Mouse (Mus musculus) heart, embryonic 10.5 days (tissue): ENCODE measurements around the gene Lama5. TPM values are rescaled to one million over a fixed set of nuclear protein-coding genes. Genes with fewer than 3 reads are reported as not detected.
A peak's percentile ranks its signal among the peaks of the same experiment; 100 is the strongest.

Experiments
- DNase-seq: peaks from one replicate; pipeline ENCODE4 v3.0.0-alpha.2; 2017; ENCODE audit warnings: low spot score
- H3K27ac ChIP-seq: fragments of 300-500 bp; sonication (generic); 2 replicates; pipeline ENCODE4 v1.5.1; 2016; ENCODE audit warnings: mild to moderate bottlenecking
- H3K27me3 ChIP-seq: fragments of 300-500 bp; sonication (generic); 2 replicates; pipeline ENCODE4 v1.6.1; 2016; ENCODE audit warnings: mild to moderate bottlenecking; ENCODE audit not compliant: poor library complexity, insufficient read depth, severe bottlenecking
- H3K36me3 ChIP-seq: fragments of 300-500 bp; sonication (generic); 2 replicates; pipeline ENCODE4 v1.6.1; 2016; ENCODE audit warnings: mild to moderate bottlenecking, moderate library complexity
- H3K4me1 ChIP-seq: fragments of 300-500 bp; sonication (generic); 2 replicates; pipeline ENCODE4 v1.6.1; 2016; ENCODE audit warnings: mild to moderate bottlenecking
- H3K4me3 ChIP-seq: fragments of 300-500 bp; sonication (generic); 2 replicates; pipeline ENCODE4 v1.5.1; 2016; ENCODE audit warnings: mild to moderate bottlenecking, moderate library complexity
- H3K9me3 ChIP-seq: fragments of 300-500 bp; sonication (generic); 2 replicates; pipeline ENCODE4 v1.6.1; 2016; ENCODE audit warnings: mild to moderate bottlenecking, moderate library complexity
- WGBS: fragments of 180-500 bp; shearing (Covaris S2); methylation state at CpG from one replicate; pipeline ENCODE4 v1.1.7; 2016; 5-methylcytosine and 5-hydroxymethylcytosine counted together
- polyA plus RNA-seq: library from polyadenylated mRNA; unstranded; fragments of >200 nt; fragmentation: Nextera tagmentation; extraction: Ambion mirVana; gene quantifications from 2 replicates; pipeline ENCODE4 v1.2.1, GENCODE M21; 2016

The Lama5 gene
- polyA plus RNA-seq, 1 experiment from 2014 or later: 30.8 TPM

- Histone ChIP-seq H3K9me3 (no peaks in the 10 kb centered on the region), H3K36me3 (peaks cover 28% of the 10 kb centered on the region), H3K27ac (peak overlapping the region; percentile 81; the same call in 1 of the 2 replicates), H3K4me1 (peaks cover 79% of the 10 kb centered on the region), H3K27me3 (no peaks in the 10 kb centered on the region), H3K4me3 (no peak overlapping the region)
- DNase-seq: no peak
- WGBS: 52% methylated on average over 5 of the region's 5 CpGs
Measured at GRCm38 (mm10) chr2:180216921-180217320, 8.7 kb downstream of the Lama5 start.

GRCm38 (mm10) chr2:180215951-180216350 is 9.7 kb downstream of the Lama5 start:
- WGBS: 58% methylated on average over 6 of the region's 6 CpGs
- Histone ChIP-seq H3K27ac (peak overlapping the region; percentile 31; the same call in 1 of the 2 replicates), H3K4me1 (peaks cover 69% of the 10 kb centered on the region)

GRCm38 (mm10) chr2:180215011-180215461 is 10.6 kb downstream of the Lama5 start:
- WGBS: 68% methylated on average over 8 of the region's 8 CpGs
- H3K4me1 ChIP-seq: peaks cover 63% of the 10 kb centered on the region
- H3K27ac ChIP-seq: peak overlapping the region; percentile 74

More at GRCm38 (mm10) chr2:180215951-180216350, 9.7 kb downstream of the Lama5 start:
- DNase-seq: no peak
- H3K27me3 ChIP-seq: no peaks in the 10 kb centered on the region
- no peak overlapping the region for H3K4me3 ChIP-seq
- no peaks in the 10 kb centered on the region for H3K9me3 ChIP-seq
- H3K36me3 ChIP-seq: peaks cover 32% of the 10 kb centered on the region

GRCm38 (mm10) chr2:180214352-180214978 is 11.2 kb downstream of the Lama5 start:
- Histone ChIP-seq H3K4me1 (peaks cover 57% of the 10 kb centered on the region), H3K9me3 (no peaks in the 10 kb centered on the region), H3K4me3 (0 out of 2 replicates have a peak overlapping the region, but pooled peaks have one; percentile 15), H3K27ac (peak overlapping the region; percentile 74), H3K36me3 (peaks cover 26% of the 10 kb centered on the region), H3K27me3 (no peaks in the 10 kb centered on the region)
- WGBS: 73% methylated on average over 4 of the region's 4 CpGs
- no peak for DNase-seq

More at GRCm38 (mm10) chr2:180215011-180215461, 10.6 kb downstream of the Lama5 start:
- no peaks in the 10 kb centered on the region for H3K9me3 ChIP-seq
- H3K27me3 ChIP-seq: no peaks in the 10 kb centered on the region
- DNase-seq: no peak
- H3K4me3 ChIP-seq: no peak overlapping the region
- peaks cover 30% of the 10 kb centered on the region for H3K36me3 ChIP-seq

- H3K27ac ChIP-seq: no peak overlapping the region
- H3K36me3 ChIP-seq: peaks cover 28% of the 10 kb centered on the region
- no peak overlapping the region for H3K4me3 ChIP-seq
- no peaks in the 10 kb centered on the region for H3K27me3 ChIP-seq
- no peak for DNase-seq
- H3K9me3 ChIP-seq: no peaks in the 10 kb centered on the region
- peaks cover 44% of the 10 kb centered on the region for H3K4me1 ChIP-seq
- WGBS: 90% methylated on average over 3 of the region's 3 CpGs
Measured at GRCm38 (mm10) chr2:180212255-180212654, 13.4 kb downstream of the Lama5 start.

GRCm38 (mm10) chr2:180208976-180209375 is 16.7 kb downstream of the Lama5 start:
- DNase-seq: no peak
- no peak overlapping the region for H3K4me3 ChIP-seq
- no peak overlapping the region for H3K27ac ChIP-seq
- WGBS: 90% methylated on average over 1 of the region's 1 CpGs
- peaks cover 28% of the 10 kb centered on the region for H3K4me1 ChIP-seq
- H3K27me3 ChIP-seq: no peaks in the 10 kb centered on the region
- peaks cover 42% of the 10 kb centered on the region for H3K36me3 ChIP-seq
- no peaks in the 10 kb centered on the region for H3K9me3 ChIP-seq

GRCm38 (mm10) chr2:180207840-180208239 is 17.8 kb downstream of the Lama5 start:
- 58% methylated on average over 7 of the region's 7 CpGs for WGBS
- Histone ChIP-seq H3K9me3 (no peaks in the 10 kb centered on the region), H3K4me3 (no peak overlapping the region), H3K27me3 (no peaks in the 10 kb centered on the region), H3K27ac (0 out of 2 replicates have a peak overlapping the region, but pooled peaks have one; percentile 62), H3K36me3 (peaks cover 38% of the 10 kb centered on the region), H3K4me1 (peaks cover 23% of the 10 kb centered on the region)
- no peak for DNase-seq

- DNase-seq: no peak
- H3K4me1 ChIP-seq: peaks cover 26% of the 10 kb centered on the region
- H3K4me3 ChIP-seq: no peak overlapping the region
- H3K9me3 ChIP-seq: no peaks in the 10 kb centered on the region
- no peak overlapping the region for H3K27ac ChIP-seq
- H3K36me3 ChIP-seq: peaks cover 42% of the 10 kb centered on the region
- 71% methylated on average over 2 of the region's 2 CpGs for WGBS
- no peaks in the 10 kb centered on the region for H3K27me3 ChIP-seq
Measured at GRCm38 (mm10) chr2:180205956-180206280, 19.7 kb downstream of the Lama5 start.

GRCm38 (mm10) chr2:180205083-180205955 is 20.3 kb downstream of the Lama5 start:
- H3K27ac ChIP-seq: no peak overlapping the region
- H3K27me3 ChIP-seq: no peaks in the 10 kb centered on the region
- no peaks in the 10 kb centered on the region for H3K9me3 ChIP-seq
- no peak for DNase-seq
- no peak overlapping the region for H3K4me3 ChIP-seq
- peaks cover 28% of the 10 kb centered on the region for H3K4me1 ChIP-seq
- 89% methylated on average over 12 of the region's 12 CpGs for WGBS
- peaks cover 42% of the 10 kb centered on the region for H3K36me3 ChIP-seq

- peaks cover 44% of the 10 kb centered on the region for H3K36me3 ChIP-seq
- H3K4me3 ChIP-seq: no peak overlapping the region
- 65% methylated on average over 9 of the region's 9 CpGs for WGBS
- H3K27me3 ChIP-seq: no peaks in the 10 kb centered on the region
- H3K27ac ChIP-seq: no peak overlapping the region
- H3K4me1 ChIP-seq: peaks cover 31% of the 10 kb centered on the region
- no peak for DNase-seq
- H3K9me3 ChIP-seq: no peaks in the 10 kb centered on the region
Measured at GRCm38 (mm10) chr2:180204501-180204900, 21.2 kb downstream of the Lama5 start.

- DNase-seq: no peak
- peaks cover 26% of the 10 kb centered on the region for H3K4me1 ChIP-seq
- H3K27me3 ChIP-seq: no peaks in the 10 kb centered on the region
- H3K4me3 ChIP-seq: no peak overlapping the region
- no peaks in the 10 kb centered on the region for H3K9me3 ChIP-seq
- WGBS: 82% methylated on average over 10 of the region's 10 CpGs
- H3K27ac ChIP-seq: no peak overlapping the region
- peaks cover 53% of the 10 kb centered on the region for H3K36me3 ChIP-seq
Measured at GRCm38 (mm10) chr2:180202805-180203204, 22.9 kb downstream of the Lama5 start.

- Histone ChIP-seq H3K27me3 (no peaks in the 10 kb centered on the region), H3K4me3 (no peak overlapping the region), H3K4me1 (peaks cover 29% of the 10 kb centered on the region), H3K36me3 (peaks cover 55% of the 10 kb centered on the region), H3K9me3 (no peaks in the 10 kb centered on the region), H3K27ac (no peak overlapping the region)
- DNase-seq: no peak
- WGBS: 89% methylated on average over 14 of the region's 14 CpGs
Measured at GRCm38 (mm10) chr2:180202263-180202662, 23.4 kb downstream of the Lama5 start.

- Histone ChIP-seq H3K9me3 (no peaks in the 10 kb centered on the region), H3K4me1 (peaks cover 34% of the 10 kb centered on the region), H3K27ac (no peak overlapping the region), H3K27me3 (no peaks in the 10 kb centered on the region), H3K4me3 (no peak overlapping the region), H3K36me3 (peaks cover 56% of the 10 kb centered on the region)
- no peak for DNase-seq
- WGBS: 78% methylated on average over 9 of the region's 9 CpGs
Measured at GRCm38 (mm10) chr2:180201303-180201702, 24.4 kb downstream of the Lama5 start.
